Mouse (Mus musculus): ENCODE measurements around the gene Sorcs1. TPM values are rescaled to one million over a fixed set of nuclear protein-coding genes. Genes with fewer than 3 reads are reported as not detected.

The Sorcs1 gene
- 2.7 and 3.5 TPM in 2 replicates for polyA plus RNA-seq (2015; fragmentation: Nextera tagmentation; extraction: Ambion mirVana)

GRCm38 (mm10) chr19:50677903-50678896 is at the start of gene Sorcs1:
TSS of gene Sorcs1 (minus strand) at chr19:50678646.
- Histone ChIP-seq H3K27ac (ENCODE audit: low read length) (no peak within 1 kb of the TSS), H3K36me3 (ENCODE audit: insufficient read depth, low read length) (no peaks in the 10 kb centered on the region), H3K9ac (replicated peaks; ENCODE audit: low read length) (peak within 1 kb of the TSS; percentile 72), H3K4me2 (replicated peaks; ENCODE audit: low read depth, low read length) (peak within 1 kb of the TSS; percentile 100), H3K27me3 (ENCODE audit: insufficient read depth, low read length) (peaks cover 22% of the 10 kb centered on the region), H3K4me3 (ENCODE audit: low read length) (peak within 1 kb of the TSS; percentile 67), H3K4me1 (ENCODE audit: insufficient read depth, low read length) (0 out of 2 replicates have a peak, but pooled peaks cover 10% of the 10 kb centered on the region), H3K9me3 (ENCODE audit: low read length) (no peaks in the 10 kb centered on the region)
- ATAC-seq (ENCODE audit: low FRiP score, low TSS enrichment): peak; percentile 94
- under 1% methylated on average over 85 of the region's 102 CpGs for WGBS

DNA sequence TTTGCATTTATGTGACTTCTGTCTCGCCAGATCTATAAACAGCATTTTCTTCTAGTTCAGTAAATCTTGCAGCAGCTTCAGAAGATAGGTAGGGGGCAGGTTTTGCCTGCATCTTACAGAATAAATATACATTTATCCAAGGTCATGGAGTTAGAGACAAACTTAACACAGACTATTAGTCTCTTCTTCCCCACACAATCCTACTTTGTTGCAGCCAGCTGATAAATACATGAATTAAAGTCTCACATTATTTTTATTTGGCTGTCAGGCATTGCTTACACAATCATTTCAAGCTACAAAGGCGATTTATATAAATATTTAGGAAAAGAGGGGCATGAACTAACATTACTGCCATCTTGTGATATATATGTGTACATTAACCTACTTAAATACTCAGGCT is 4.8 kb upstream of the Sorcs1 start:
- Histone ChIP-seq H3K36me3 (ENCODE audit: insufficient read depth, low read length) (no peaks in the 10 kb centered on the region), H3K27ac (ENCODE audit: low read length) (no peak overlapping the region), H3K27me3 (ENCODE audit: insufficient read depth, low read length) (peaks cover 2% of the 10 kb centered on the region; the same call in 1 of the 2 replicates), H3K4me1 (ENCODE audit: insufficient read depth, low read length) (0 out of 2 replicates have a peak, but pooled peaks cover 2% of the 10 kb centered on the region), H3K4me3 (ENCODE audit: low read length) (no peak overlapping the region), H3K9me3 (ENCODE audit: low read length) (no peaks in the 10 kb centered on the region), H3K4me2 (replicated peaks; ENCODE audit: low read depth, low read length) (no peak overlapping the region), H3K9ac (replicated peaks; ENCODE audit: low read length) (no peak overlapping the region)
- WGBS: 64% methylated on average over 2 of the region's 2 CpGs
- ATAC-seq (ENCODE audit: low FRiP score, low TSS enrichment): no peak

DNA sequence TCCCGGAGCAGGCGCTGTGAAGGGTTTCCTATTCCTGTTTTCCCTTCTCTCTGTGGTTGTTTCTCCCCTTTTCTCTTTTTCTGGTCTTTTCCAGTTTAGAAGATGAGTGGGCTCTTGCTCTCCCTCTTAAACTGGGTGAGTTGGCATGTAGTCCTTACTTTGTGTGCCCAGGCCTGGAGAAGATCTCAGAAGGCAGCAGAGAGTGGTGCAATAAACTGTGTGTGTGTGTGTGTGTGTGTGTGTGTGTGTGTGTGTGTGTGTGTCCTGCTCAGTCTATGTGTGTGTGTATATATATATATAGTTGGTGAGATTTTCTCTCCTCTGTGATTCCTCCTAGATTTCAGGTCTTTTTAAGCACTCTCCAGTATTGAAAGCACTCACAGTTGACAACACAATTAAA is 500 bp upstream of the Sorcs1 start:
- H3K4me3 ChIP-seq (ENCODE audit: low read length): peak overlapping the region; percentile 67
- H3K36me3 ChIP-seq (ENCODE audit: insufficient read depth, low read length): no peaks in the 10 kb centered on the region
- 0 out of 2 replicates have a peak, but pooled peaks cover 10% of the 10 kb centered on the region for H3K4me1 ChIP-seq (ENCODE audit: insufficient read depth, low read length)
- WGBS: 9% methylated on average over 2 of the region's 2 CpGs
- H3K27me3 ChIP-seq (ENCODE audit: insufficient read depth, low read length): peaks cover 22% of the 10 kb centered on the region
- H3K4me2 ChIP-seq (replicated peaks; ENCODE audit: low read depth, low read length): peak overlapping the region; percentile 100
- no peak overlapping the region for H3K27ac ChIP-seq (ENCODE audit: low read length)
- peak overlapping the region; percentile 72 for H3K9ac ChIP-seq (replicated peaks; ENCODE audit: low read length)
- H3K9me3 ChIP-seq (ENCODE audit: low read length): no peaks in the 10 kb centered on the region
- no peak for ATAC-seq (ENCODE audit: low FRiP score, low TSS enrichment)

DNA sequence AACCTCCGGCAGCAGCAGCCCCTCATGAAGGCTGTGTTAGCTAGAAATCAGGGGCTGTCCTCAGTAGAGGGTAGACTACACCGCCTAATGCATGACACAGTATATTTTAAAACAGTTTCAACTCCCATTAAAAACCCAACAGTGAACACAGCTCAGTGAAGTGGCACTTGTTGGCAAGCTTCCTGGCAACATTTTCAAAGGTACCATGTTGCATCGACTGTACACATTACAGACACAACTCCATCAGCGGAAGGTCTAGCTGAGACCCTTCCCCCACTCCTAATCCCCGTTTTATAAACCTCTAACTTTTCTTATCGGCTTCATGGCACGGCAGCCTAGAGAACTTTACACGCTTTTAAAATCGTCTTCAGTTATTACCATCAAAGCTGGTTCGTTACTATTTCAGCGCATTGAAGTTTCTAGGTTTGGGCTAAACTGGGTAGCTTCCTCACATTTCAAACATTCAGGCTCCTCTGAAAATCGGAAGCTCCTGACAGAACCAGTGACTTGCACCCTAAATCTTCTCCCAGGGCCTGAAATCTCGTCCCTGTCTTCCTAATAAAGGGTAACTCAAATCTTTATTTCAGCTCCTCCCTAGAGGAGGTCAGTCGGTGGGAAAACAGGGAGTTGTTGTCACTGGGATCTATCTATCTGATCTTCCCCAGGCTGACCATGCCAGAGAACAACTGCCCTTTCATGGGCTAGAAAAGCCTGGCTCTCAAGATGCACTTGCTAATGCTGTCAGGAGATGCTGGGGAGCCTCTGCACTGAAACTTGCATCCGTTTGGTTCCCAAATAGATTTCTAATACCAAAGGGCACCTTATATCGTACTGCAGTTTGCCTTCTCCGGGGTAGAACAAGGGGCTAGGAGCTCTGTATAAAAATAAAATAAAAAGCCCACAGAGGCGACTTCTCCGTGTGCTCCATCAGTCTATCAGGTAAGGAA is 1.6 kb downstream of the Sorcs1 start:
- H3K27ac ChIP-seq (ENCODE audit: low read length): no peak overlapping the region
- no peaks in the 10 kb centered on the region for H3K9me3 ChIP-seq (ENCODE audit: low read length)
- peaks cover 22% of the 10 kb centered on the region for H3K27me3 ChIP-seq (ENCODE audit: insufficient read depth, low read length)
- H3K9ac ChIP-seq (replicated peaks; ENCODE audit: low read length): no peak overlapping the region
- no peak for ATAC-seq (ENCODE audit: low FRiP score, low TSS enrichment)
- H3K4me1 ChIP-seq (ENCODE audit: insufficient read depth, low read length): 0 out of 2 replicates have a peak, but pooled peaks cover 10% of the 10 kb centered on the region
- peak overlapping the region; percentile 67 for H3K4me3 ChIP-seq (ENCODE audit: low read length)
- H3K4me2 ChIP-seq (replicated peaks; ENCODE audit: low read depth, low read length): peak overlapping the region; percentile 100
- 26% methylated on average over 19 of the region's 19 CpGs for WGBS
- H3K36me3 ChIP-seq (ENCODE audit: insufficient read depth, low read length): no peaks in the 10 kb centered on the region

GRCm38 (mm10) chr19:50674921-50675320 is 3.5 kb downstream of the Sorcs1 start:
- Histone ChIP-seq H3K4me3 (ENCODE audit: low read length) (no peak overlapping the region), H3K9me3 (ENCODE audit: low read length) (no peaks in the 10 kb centered on the region), H3K9ac (replicated peaks; ENCODE audit: low read length) (no peak overlapping the region), H3K4me2 (replicated peaks; ENCODE audit: low read depth, low read length) (no peak overlapping the region), H3K4me1 (ENCODE audit: insufficient read depth, low read length) (0 out of 2 replicates have a peak, but pooled peaks cover 10% of the 10 kb centered on the region), H3K27ac (ENCODE audit: low read length) (no peak overlapping the region), H3K27me3 (ENCODE audit: insufficient read depth, low read length) (peaks cover 22% of the 10 kb centered on the region), H3K36me3 (ENCODE audit: insufficient read depth, low read length) (no peaks in the 10 kb centered on the region)
- 78% methylated on average over 5 of the region's 5 CpGs for WGBS
- ATAC-seq (ENCODE audit: low FRiP score, low TSS enrichment): no peak

GRCm38 (mm10) chr19:50667516-50667915 is 10.9 kb downstream of the Sorcs1 start:
- H3K4me1 ChIP-seq (ENCODE audit: insufficient read depth, low read length): no peaks in the 10 kb centered on the region
- H3K27me3 ChIP-seq (ENCODE audit: insufficient read depth, low read length): no peaks in the 10 kb centered on the region
- ATAC-seq (ENCODE audit: low FRiP score, low TSS enrichment): no peak
- no peaks in the 10 kb centered on the region for H3K9me3 ChIP-seq (ENCODE audit: low read length)
- no peak overlapping the region for H3K4me2 ChIP-seq (replicated peaks; ENCODE audit: low read depth, low read length)
- H3K4me3 ChIP-seq (ENCODE audit: low read length): no peak overlapping the region
- H3K27ac ChIP-seq (ENCODE audit: low read length): no peak overlapping the region
- H3K36me3 ChIP-seq (ENCODE audit: insufficient read depth, low read length): no peaks in the 10 kb centered on the region
- WGBS: 72% methylated on average over 8 of the region's 8 CpGs
- no peak overlapping the region for H3K9ac ChIP-seq (replicated peaks; ENCODE audit: low read length)

- ATAC-seq (ENCODE audit: low FRiP score, low TSS enrichment): no peak
- H3K36me3 ChIP-seq (ENCODE audit: insufficient read depth, low read length): no peaks in the 10 kb centered on the region
- H3K27me3 ChIP-seq (ENCODE audit: insufficient read depth, low read length): no peaks in the 10 kb centered on the region
- no peak overlapping the region for H3K9ac ChIP-seq (replicated peaks; ENCODE audit: low read length)
- no peaks in the 10 kb centered on the region for H3K4me1 ChIP-seq (ENCODE audit: insufficient read depth, low read length)
- H3K4me3 ChIP-seq (ENCODE audit: low read length): no peak overlapping the region
- no peak overlapping the region for H3K27ac ChIP-seq (ENCODE audit: low read length)
- WGBS: 65% methylated on average over 1 of the region's 1 CpGs
- H3K9me3 ChIP-seq (ENCODE audit: low read length): no peaks in the 10 kb centered on the region
- no peak overlapping the region for H3K4me2 ChIP-seq (replicated peaks; ENCODE audit: low read depth, low read length)
Measured at GRCm38 (mm10) chr19:50664311-50664710, 14.1 kb downstream of the Sorcs1 start.

GRCm38 (mm10) chr19:50659144-50659543 is 19.3 kb downstream of the Sorcs1 start:
- Histone ChIP-seq H3K4me3 (ENCODE audit: low read length) (no peak overlapping the region), H3K9me3 (ENCODE audit: low read length) (no peaks in the 10 kb centered on the region), H3K36me3 (ENCODE audit: insufficient read depth, low read length) (no peaks in the 10 kb centered on the region), H3K27ac (ENCODE audit: low read length) (no peak overlapping the region), H3K4me2 (replicated peaks; ENCODE audit: low read depth, low read length) (no peak overlapping the region), H3K9ac (replicated peaks; ENCODE audit: low read length) (no peak overlapping the region), H3K27me3 (ENCODE audit: insufficient read depth, low read length) (no peaks in the 10 kb centered on the region), H3K4me1 (ENCODE audit: insufficient read depth, low read length) (no peaks in the 10 kb centered on the region)
- ATAC-seq (ENCODE audit: low FRiP score, low TSS enrichment): no peak
- 61% methylated on average over 4 of the region's 4 CpGs for WGBS

GRCm38 (mm10) chr19:50652750-50653149 is 25.7 kb downstream of the Sorcs1 start:
- Histone ChIP-seq H3K4me2 (replicated peaks; ENCODE audit: low read depth, low read length) (no peak overlapping the region), H3K9me3 (ENCODE audit: low read length) (no peaks in the 10 kb centered on the region), H3K27ac (ENCODE audit: low read length) (no peak overlapping the region), H3K36me3 (ENCODE audit: insufficient read depth, low read length) (no peaks in the 10 kb centered on the region), H3K27me3 (ENCODE audit: insufficient read depth, low read length) (no peaks in the 10 kb centered on the region), H3K4me3 (ENCODE audit: low read length) (no peak overlapping the region), H3K4me1 (ENCODE audit: insufficient read depth, low read length) (0 out of 2 replicates have a peak, but pooled peaks cover 3% of the 10 kb centered on the region), H3K9ac (replicated peaks; ENCODE audit: low read length) (no peak overlapping the region)
- ATAC-seq (ENCODE audit: low FRiP score, low TSS enrichment): no peak
- 49% methylated on average over 5 of the region's 5 CpGs for WGBS

Data from kidney, embryonic 16.5 days (tissue).